Comparison of ENCODE assay signal across 21 mouse cellular contexts in the genomic region with DNA sequence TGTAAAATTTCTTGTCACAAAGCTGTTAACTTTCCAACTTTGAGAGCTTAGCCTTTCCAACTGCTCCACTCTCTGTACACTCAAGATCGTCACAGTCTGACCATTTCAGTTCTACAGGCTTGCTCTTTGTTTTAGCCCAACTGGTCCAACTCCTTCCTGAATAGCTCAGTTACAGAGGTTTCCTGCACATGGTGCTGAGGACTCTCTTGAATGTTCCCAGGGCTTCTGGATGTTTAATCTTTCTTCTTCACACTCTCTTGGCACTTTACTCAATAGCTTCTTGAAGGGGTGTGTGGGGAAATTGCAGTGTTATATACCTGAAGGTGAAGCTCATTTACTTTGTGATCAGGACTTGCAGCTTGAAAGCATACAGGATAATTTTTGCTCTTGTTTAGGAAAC.
"Had no signal": no experiment of that assay in that cellular context is flagged by ENCODE, and none has a peak within 500 bp of the region (broad histone marks: within the 10 kb centered on the region; RNA-seq: fewer than 3 reads in every experiment).

No protein-coding gene starts in this region.

- H3K4me3 ChIP-seq: liver, embryonic 13.5 days; liver, embryonic 15.5 days; midbrain, embryonic 10.5 days; midbrain, embryonic 12.5 days; myocyte; neural tube, embryonic 13.5 days; neural tube, embryonic 15.5 days had no signal

- H3K27me3 ChIP-seq: liver, embryonic 13.5 days; liver, embryonic 15.5 days; midbrain, embryonic 12.5 days; neural tube, embryonic 13.5 days; neural tube, embryonic 15.5 days had no signal

- H3K4me2 ChIP-seq: liver, embryonic 11.5 days; liver, embryonic 13.5 days; liver, embryonic 15.5 days; lung, embryonic 14.5 days; midbrain, embryonic 12.5 days; neural tube, embryonic 13.5 days; neural tube, embryonic 15.5 days had no signal

- H3K36me3 ChIP-seq: liver, embryonic 13.5 days; liver, embryonic 15.5 days; midbrain, embryonic 10.5 days; midbrain, embryonic 12.5 days; neural tube, embryonic 13.5 days; neural tube, embryonic 15.5 days had no signal

- H3K9ac ChIP-seq: liver, embryonic 13.5 days; liver, embryonic 15.5 days; liver, postnatal 0 days; lung, embryonic 14.5 days; midbrain, embryonic 12.5 days; neural tube, embryonic 13.5 days; neural tube, embryonic 15.5 days had no signal

- H3K4me1 ChIP-seq: liver, embryonic 13.5 days; liver, embryonic 15.5 days; midbrain, embryonic 10.5 days; neural tube, embryonic 15.5 days had no signal

- ATAC-seq: liver, postnatal 0 days; midbrain, embryonic 16.5 days had no signal

- H3K9me3 ChIP-seq: liver, embryonic 13.5 days; liver, embryonic 15.5 days; midbrain, embryonic 10.5 days; midbrain, embryonic 12.5 days; neural tube, embryonic 13.5 days; neural tube, embryonic 15.5 days had no signal

- DNase-seq: liver; liver, embryonic 13.5 days; liver, postnatal 0 days; lung, embryonic 14.5 days; midbrain, embryonic 14.5 days; retina, postnatal 1 day; right cerebral cortex, adult 18-20 months; right cerebral cortex, postnatal 25 days; right cerebral cortex, postnatal 4 days; spleen, adult 18-20 months; thymus, adult 18-20 months; thymus, postnatal 14 days; thymus, postnatal 36 days had no signal

- H3K27ac ChIP-seq: liver, embryonic 13.5 days; liver, embryonic 15.5 days; midbrain, embryonic 10.5 days; midbrain, embryonic 12.5 days; neural tube, embryonic 13.5 days; neural tube, embryonic 15.5 days had no signal
